Mouse (Mus musculus) megakaryocyte, adult 5-6 weeks (primary cell): ENCODE measurements around the gene Fam160a1. TPM values are rescaled to one million over a fixed set of nuclear protein-coding genes. Genes with fewer than 3 reads are reported as not detected.
A peak's percentile ranks its signal among the peaks of the same experiment; 100 is the strongest.

Source experiments
- ATAC-seq: 2 replicates; pipeline ENCODE4 v1.8.0; 2016; ENCODE audit warnings: mild to moderate bottlenecking, inconsistent platforms; ENCODE audit not compliant: poor library complexity, severe bottlenecking
- total RNA-seq, 2 experiments: library from RNA; stranded (forward) in 1 of 2; stranded (reverse) in 1 of 2; fragments of 153-499, 151-499 nt in 1 of 2; fragments of 221-1000, 200-1000 nt in 1 of 2; gene quantifications; 2 replicates each; pipeline versions ENCODE4 v1.2.3 to v1.2.4; 2015 to 2017

Gene Fam160a1
- total RNA-seq (2015) = not detected in 2 replicates
- not detected in 2 replicates for total RNA-seq (2017)

DNA sequence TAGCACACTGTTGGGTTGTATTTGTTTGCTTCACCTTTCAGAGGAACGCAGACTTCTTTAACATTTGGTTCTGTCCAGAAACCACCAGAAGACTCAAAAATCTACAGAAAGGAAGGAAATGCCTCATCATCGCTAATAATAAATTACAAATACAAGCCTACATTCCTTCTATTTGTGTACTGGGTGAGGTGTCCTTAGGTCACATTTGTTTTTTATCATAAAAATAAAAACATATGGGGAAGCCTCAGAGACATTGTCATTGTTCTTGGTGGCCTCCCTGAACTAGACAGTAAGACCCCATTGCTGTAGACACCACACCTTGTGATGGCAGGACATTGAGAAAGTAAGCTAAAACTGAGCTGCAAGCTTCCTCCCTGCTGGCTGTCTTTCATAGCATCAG lies at the start of gene Fam160a1:
Fam160a1 (minus strand) TSS at position 101 of the 400 bp plus-strand sequence.
- no peak for ATAC-seq

DNA sequence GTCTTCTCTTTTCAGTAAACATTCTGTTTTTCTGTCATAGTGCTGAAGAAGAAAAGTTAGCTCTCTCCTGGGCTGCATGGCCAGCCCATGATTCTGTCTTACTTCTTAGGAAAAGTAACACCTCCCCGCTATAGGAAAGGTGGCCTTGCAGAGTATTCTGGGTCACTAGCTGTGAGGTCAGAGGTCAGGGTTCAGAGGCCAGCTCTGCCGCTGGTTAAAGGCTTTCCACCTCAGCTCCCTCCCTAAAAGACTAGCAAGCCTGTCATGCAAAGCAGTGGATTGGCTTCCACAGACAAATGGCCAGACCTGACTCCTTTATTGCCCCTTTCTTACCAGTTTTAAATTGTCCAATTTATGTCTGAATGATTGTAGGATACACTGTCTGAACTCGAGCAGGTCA lies 46.9 kb upstream of the Fam160a1 start:
- no peak for ATAC-seq

DNA sequence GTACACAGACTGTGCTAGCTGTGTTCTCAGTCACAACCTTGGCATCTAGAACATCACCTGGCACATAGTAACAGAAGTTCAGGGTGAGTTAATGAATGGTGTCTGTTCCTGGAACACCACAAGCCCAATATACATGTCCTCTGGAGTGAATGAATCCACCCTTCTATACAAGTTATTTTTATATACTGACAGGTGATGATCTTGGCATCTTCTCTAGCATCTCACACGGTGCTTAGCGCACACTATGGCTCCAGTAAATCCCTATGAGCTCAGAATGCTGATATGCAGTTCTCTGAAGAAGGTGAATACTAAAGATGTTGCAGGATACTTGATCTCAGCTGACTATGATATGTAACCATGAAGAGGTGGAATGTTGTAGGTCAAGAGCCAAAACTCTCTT lies 45.8 kb upstream of the Fam160a1 start:
- ATAC-seq = no peak

DNA sequence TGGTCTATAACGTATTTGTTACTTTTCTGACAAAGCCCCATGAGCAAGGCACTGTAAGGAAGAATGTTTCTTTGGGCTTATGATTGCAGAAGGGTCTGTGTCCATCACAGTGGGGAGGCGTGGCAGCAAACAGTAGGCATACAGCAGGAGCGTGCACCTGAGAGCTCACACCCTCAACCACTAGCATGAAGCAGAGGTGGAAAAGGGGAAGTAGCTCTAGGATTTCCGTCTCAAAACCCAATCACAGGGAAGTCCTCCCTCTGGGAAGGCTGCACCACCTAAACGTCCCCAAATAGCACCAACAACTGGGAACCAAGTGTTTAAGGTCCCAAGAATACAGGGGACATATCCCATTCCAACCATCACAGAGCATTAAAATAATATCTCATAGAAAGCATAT lies 43.9 kb upstream of the Fam160a1 start:
- no peak for ATAC-seq

DNA sequence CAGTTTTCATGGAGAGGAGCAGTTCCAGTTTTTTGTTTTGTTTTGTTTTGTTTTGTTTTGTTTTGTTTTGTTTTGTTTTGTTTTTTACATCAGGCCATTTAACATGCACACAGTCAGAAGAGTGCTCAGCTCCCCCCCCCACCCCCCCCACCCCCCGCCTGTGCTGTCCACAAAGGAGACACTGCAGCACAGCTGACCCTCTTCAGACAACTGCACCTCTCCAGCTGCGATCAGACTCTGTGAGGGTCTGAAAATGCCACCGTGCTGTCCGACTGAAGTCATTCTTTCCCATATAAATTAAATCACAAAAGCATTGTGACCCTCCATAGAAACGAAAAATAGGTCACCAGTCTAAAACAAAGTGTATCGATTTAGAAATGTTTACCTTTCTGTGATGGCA lies 42.2 kb upstream of the Fam160a1 start:
- ATAC-seq = no peak

DNA sequence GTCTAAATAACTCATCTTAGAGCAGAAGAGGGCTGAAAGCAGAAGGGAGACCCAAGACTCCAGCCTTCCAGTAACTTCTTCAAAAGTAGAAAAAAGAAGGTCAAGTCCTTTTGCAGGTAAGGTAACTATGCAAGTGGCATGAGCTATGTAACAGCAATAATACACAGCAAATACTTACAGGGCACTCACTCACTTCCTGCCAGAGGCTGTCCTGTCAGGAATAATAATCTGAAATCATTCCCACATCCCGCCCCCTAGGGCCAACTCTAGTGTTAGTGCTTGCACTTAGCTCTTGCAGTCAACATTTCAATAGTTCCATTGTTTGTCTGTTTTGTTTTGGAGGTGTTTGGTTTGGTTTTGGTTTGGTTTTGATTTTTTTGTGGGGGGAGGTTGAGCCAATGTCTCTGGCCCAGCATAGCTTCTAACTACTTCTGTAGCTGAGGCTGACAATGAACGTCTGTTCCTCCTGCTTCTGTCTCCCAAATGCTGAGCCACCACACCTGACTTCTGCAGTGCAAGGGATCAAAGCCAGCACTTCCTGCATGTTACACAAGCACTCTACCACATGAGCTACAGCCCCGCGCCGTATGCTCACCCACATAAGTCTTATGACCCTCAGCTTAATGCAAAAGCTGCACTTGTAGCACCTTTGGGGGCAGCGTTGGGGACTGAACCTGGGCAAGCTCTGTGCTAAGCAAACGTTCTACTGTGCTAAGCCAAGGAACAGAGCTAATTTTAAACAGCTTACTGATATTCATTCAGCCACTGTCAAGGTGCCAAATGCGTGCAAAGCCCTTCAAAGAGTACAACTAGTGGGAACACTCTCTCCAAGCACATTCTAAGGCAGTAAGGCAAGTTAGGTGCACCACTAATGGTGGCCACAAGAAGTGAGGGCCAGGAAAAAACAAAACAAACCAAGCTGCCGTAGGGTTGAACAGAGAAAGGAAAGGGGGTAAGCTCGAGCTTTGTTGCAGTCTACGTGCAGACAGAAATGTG lies 41.3 kb upstream of the Fam160a1 start:
- ATAC-seq = 0 out of 2 replicates have a peak, but pooled peaks have one; percentile 36

DNA sequence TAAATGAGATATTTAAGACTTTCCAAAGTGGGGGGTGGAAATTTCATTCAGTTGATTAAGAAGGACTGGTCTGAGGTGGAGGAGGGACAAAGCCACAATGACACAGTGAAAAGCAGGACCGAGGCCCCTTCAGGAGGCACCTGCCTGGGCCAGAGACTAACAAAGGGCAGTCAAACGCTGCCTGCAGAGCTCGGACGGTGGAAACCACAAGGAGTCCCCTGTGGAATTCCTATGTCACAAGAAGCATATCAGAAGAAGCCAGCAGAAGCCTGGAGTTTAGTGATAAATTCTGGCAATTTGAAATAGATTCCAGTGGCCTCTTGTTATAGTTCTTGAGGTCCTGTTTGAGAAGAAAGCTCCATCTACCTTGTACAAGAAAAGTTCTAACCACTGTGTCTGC lies 40.0 kb upstream of the Fam160a1 start:
- no peak for ATAC-seq

DNA sequence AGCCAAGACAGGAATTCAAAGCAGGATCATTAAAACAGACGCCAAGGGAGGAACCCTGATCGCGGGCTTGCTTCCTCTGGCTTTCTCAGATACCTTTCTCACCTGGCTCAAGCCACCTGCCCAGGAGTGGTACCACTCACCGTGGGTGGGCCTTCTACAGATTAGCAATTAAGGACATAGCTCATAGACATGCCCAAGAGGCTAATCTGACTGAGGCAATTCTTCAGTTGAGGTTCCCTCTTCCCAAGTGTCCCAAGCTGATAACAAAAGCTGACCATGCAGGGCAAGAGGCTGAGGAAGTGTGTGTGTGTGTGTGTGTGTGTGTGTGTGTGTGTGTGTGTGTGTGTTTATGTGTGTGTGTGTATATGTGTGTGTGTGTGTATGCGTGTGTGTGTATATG lies 38.9 kb upstream of the Fam160a1 start:
- no peak for ATAC-seq

DNA sequence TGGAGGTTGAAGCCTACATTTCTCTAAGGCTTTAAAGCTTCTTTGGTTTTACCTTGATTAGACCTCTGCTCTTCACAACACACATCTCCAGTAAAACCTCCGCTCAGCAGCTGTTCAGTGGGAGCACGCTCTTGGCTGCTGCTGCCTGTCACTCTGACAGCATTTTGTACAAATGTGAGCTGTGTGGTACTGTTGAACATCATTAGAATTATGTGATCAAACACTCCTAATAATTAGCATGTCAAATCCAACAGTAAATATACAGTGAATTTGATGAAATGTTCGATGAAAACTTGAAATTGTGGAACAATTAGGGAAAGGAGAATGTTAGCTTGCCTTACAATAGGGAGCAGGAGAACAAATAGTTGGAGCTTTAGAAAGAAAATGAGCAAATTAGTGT lies 38.0 kb upstream of the Fam160a1 start:
- no peak for ATAC-seq

DNA sequence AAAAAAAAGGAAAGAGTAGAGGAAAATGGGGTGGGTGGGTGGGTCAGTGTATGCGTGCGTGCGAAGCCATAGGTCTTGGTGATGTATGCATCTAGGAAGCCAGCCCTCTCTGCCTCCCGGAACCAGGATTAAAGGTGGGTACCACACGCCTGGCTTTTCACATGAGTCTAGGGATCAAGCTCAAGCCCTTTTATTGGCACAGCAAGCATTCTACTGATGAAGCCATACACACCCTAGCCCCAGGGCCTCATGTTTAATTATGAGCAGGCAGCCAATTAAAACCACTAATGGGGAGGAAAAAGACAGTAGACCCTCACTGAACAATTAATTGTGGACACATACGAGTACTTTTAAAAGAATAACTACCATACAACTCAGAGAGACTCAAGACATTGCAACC lies 37.1 kb upstream of the Fam160a1 start:
- no peak for ATAC-seq

DNA sequence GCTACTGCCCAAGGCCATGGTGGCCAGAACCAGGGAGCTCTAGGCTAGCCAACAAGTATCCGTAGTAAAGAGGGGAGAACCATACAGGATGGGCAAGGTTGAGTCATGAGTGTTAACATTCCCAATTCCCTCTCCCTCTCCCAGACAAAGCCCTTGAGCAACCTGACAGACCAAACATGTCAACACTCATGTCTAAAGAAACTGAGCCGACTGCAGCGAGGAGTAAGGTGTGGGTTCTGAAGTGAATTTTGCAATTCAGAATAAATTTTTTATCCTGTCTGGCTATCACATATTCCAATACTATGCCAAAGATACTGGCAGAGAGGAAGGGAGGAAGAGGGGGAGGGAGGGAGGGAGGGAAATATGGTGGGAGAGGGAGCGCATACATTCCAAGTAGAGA lies 36.6 kb upstream of the Fam160a1 start:
- no peak for ATAC-seq

DNA sequence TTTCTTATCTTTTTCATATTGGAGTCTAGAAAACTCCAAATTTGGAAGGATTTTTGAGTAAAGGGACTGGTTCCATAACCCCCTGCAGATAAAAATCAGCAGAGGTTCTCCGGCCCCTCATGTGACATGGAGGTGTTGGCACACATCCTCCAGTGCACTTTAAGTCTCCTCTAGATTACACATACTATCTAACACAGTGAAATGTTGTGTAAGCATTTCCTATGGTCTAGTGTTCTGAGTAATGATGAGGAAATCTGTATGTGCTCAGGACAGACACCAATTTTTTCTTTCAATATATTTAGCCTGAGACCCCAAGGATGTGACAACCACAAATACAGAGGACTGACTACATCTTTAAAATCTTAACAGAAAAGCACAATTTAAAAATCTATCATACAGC lies 33.0 kb upstream of the Fam160a1 start:
- peak; percentile 87 for ATAC-seq

DNA sequence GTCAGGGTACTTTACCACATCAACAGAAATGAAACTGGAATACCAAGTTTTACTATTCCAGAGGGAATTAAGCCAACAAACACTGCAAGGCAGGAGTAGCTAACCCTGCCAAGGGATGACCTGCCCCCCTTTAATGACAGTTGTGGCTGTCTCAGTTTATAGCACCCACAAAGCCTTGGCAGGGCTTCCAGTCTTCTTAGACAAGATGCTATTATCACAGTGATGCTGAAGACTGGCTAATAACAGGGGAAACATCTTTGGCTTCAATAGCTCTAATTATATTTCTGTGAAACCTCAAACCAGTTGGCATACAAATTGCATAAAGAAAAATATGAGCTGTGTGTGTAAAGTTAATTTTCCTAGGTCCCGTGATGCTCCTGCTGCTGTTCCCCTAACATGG lies 29.2 kb upstream of the Fam160a1 start:
- ATAC-seq = no peak

DNA sequence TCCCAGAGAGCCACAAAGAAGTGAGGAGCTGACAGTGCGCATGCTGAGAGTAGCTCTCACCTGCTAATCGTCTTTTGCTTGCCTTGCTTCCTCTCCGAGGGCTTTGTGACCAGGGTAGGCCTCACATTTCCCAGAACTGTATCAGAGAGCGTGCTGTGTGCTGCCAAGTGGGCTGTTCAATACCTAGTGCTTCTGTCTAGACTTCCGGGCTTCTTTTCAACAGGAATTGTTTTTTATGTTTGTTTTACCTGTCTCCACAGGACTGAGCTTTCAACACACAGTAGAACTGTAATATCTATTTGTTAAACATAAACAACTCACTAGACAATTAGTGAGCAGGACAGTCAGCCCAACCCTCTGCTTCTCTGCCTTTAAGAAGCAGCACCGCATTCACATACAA lies 28.2 kb upstream of the Fam160a1 start:
- ATAC-seq = no peak

DNA sequence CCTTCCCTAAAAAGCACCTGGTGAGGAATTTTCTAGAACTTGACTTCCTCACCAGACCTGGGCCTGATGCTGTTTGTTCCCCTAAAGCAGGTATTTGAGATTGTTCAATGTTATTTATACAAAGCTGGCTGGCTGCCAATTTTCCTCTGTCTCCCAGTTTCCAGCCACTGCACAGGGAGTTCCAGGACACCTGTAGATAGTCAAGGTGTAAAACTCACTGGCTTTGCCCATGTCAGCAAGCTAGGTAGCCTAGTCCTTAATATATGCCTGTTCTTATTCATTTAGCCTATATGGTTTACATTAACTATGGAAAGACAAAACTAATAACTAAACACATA lies 25.8 kb upstream of the Fam160a1 start:
- ATAC-seq = no peak

DNA sequence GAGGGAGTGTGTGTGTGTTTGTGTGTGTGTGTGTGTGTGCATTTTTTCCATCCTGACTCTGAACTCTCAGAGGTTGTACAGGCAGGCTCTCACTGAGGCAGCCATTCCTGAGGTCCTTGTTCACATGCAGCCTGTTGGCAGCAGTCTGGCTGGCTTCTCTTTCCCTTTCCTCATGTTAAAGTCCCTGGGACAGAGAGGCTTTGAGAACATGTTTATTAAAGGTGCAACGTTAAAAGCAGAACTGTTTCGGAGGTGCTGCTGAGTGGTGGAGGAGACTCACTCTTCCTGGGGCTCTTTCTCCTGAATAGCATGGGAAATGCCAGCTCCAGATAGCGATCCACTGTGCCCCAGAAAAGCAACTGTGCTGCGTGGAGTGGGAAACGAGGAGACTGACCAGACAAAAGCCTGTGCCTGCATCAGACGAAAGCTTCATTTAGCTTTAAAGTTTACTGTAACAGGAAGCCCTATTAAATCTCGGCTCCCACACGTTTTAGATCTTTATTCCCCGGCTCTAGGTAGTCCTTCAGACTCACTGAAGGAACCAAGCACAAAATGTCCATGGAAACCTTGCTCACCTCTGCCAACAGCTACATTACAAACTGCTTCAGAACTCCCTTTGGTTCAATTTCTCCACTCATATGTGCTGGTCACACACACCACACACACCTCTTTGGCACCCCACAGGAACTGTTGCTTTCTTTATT lies 25.2 kb upstream of the Fam160a1 start:
- no peak for ATAC-seq

DNA sequence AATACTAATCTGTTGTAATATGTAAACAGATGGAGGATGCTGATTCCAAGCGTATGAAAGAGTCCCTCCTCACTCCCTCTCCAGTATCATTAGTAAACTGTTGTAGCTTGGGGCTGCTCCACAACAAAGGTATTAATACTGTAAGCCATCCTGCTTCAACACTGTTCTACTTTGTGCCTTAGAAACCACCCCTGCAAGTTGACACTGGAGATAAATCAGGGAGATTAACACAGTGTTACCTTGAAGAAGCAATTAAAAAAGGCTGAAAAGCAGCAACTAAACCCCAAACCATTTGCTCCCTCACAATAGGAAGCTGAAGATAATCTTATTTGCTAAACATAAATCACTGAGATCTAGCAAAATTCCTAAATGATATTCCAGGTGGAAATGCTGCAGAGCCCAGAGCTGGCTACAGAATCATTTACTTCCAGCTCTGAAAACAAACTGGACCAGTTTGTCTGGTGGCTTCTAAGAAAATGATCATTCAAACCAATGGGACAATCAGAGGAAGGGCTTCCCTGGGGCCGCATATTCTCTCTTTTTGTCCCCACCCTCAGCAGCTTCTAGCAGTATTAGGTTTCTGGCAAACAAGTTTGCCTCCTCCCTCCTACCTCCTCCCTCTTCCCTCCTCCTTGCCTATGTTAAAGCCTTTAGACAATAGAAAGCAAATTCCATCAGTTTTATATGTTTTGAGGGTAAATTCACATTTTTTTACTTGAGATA lies 24.5 kb upstream of the Fam160a1 start:
- ATAC-seq = no peak

DNA sequence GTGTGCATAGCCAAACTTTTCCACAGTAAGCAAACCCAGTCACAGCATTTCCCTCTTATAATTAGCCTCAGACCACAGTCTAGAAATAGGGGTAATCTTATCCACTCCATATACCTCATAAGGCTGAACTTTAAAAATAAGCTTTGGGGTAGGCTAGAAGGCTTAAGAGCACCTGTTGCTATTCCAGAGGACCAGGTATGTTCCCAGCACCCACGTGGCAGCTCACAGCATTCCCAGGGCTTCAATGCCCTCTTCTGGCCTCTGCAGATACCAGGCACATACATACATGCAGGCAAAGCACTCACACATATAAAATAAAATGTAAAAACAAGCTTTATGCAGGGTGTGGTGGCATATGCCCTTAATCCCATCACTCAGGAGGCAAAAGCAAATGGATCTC lies 16.5 kb upstream of the Fam160a1 start:
- no peak for ATAC-seq

DNA sequence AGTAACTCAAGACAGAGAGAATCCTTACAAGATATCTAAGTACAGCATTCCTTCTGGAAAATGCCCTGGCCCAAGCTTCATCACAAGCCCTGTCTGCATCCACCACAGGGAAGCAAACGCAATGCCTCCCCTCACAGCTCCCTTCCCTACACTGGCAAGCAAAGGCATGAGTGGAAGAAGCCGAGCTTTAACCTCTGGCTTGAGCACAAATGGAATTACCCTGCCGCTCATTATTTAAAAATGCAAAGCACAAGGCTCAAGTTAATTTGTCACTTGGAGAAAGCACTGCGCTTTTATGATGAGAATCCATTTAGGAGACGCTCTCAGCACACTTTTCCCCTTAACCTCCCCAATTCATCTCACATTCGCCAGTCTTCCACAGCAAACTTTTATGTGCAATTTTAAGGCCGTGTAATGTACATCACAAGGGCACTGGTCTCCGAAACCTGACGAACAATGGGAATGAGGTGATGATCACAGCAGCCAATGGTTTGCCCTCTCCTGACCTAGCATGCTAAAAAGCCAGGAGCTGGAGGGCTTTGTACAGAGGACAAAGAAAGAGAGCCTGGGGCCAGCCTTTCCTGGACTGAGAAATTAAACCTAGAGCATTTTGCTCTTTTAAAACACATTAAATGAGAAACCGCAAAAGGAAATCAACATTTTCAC lies 15.5 kb upstream of the Fam160a1 start:
- no peak for ATAC-seq

DNA sequence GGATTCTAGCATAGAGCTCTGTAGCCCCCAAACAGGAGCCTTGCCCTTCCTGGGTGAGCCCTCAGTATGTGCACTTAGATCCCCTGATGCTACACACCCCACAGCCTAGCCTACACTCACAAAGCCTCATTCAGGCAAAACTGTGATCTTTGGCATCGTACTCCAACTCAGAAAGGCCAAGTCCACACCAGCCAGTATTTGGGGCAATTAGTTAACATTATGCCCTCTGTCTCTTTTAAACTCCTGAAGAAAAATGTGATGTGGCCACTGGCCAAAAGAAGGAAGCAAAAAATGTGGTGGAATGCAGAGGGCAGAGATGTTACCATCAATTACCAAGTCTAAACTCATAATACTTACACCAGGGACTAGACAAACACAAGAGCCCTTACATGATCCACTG lies 14.7 kb upstream of the Fam160a1 start:
- no peak for ATAC-seq

DNA sequence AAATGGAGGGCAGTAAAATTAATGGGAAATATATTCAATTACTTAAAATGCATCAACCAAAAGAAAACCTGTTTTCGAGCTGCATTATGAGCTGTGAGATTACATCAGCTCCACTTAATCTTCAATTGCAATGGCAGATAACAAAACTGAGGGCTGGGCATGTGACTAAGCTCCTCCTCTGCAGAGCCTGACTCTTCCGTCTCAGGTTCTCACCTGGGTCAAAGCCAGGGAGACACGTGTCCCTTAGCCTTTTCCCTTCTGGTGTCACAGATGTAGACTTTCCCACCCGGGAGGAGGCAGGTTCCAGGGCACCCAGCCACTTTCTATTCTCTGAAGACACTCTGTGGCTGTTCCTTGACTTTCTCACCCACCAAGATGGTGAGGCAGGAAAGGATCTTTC lies 12.0 kb upstream of the Fam160a1 start:
- no peak for ATAC-seq
